Comparison of ENCODE assay signal across 19 mouse cellular contexts in genomic region chr11:79844436-79844835, GRCm38 (mm10).
A peak's percentile ranks its signal among the peaks of the same experiment; 100 is the strongest.
DNase-seq lines count a peak whose midpoint lies in the region; ATAC-seq lines count a peak whose summit lies in the region.
"Had no signal": no experiment of that assay in that cellular context is flagged by ENCODE, and none has a peak within 500 bp of the region (broad histone marks: within the 10 kb centered on the region; RNA-seq: fewer than 3 reads in every experiment).

No protein-coding gene starts in this region.

- peak; percentile 29 for DNase-seq in gastrocnemius, adult 18-20 months (ENCODE audit: low spot score)
- DNase-seq in gastrocnemius, postnatal 14 days = no peak
- DNase-seq in gastrocnemius, postnatal 25 days = peak; percentile 56
- no peak for DNase-seq in gastrocnemius, postnatal 4 days (ENCODE audit: low spot score in 2 of 2)
- DNase-seq: adrenal gland, adult 8-10 months; adrenal gland, postnatal 14 days; adrenal gland, postnatal 36 days; B cell, adult 2 months; cerebellum, adult 11-12 months; cerebellum, adult 2 months; cerebellum, adult 9-10 months; cerebellum, postnatal 10 days; cerebellum, postnatal 25 days; forebrain, postnatal 0 days had no signal

- intact Hi-C loops in gastrocnemius, postnatal 14 days (cut with DNase I; ENCODE audit: low total_unique reads) = no loop called here

- no peak for ATAC-seq in activated CD4-positive, CD25-positive, alpha-beta regulatory T cell, adult 4 months
- ATAC-seq: CD4-positive, CD25-positive, alpha-beta regulatory T cell, adult 4 months; forebrain, embryonic 13.5 days; forebrain, embryonic 15.5 days; forebrain, postnatal 0 days; Patski had no signal

Comparison
In these comparisons a context has a peak if more than half of its experiments do, and no peak if none do; other contexts are left out.
1. DNase-seq: peak in gastrocnemius, adult 18-20 months (single experiment) and gastrocnemius, postnatal 25 days (single experiment); none in gastrocnemius, postnatal 14 days (single experiment) and gastrocnemius, postnatal 4 days (0 of 2).